Mouse (Mus musculus): ENCODE data around the gene Rimbp2. TPM values are rescaled to one million over a fixed set of nuclear protein-coding genes. Genes with fewer than 3 reads are reported as not detected.

The Rimbp2 gene
- polyA plus RNA-seq, 2 experiments = 0.03 to 0.30 TPM

- no peak overlapping the region for H3K9ac ChIP-seq (ENCODE audit: low read depth, low read length, severe bottlenecking)
- H3K36me3 ChIP-seq (ENCODE audit: control insufficient read depth, insufficient read depth, low read length) = no peaks in the 10 kb centered on the region
- H3K27ac ChIP-seq (replicated peaks; ENCODE audit: low read depth, low read length) = no peak overlapping the region
- no peaks in the 10 kb centered on the region for H3K9me3 ChIP-seq (ENCODE audit: control insufficient read depth, low read length)
- H3K4me1 ChIP-seq (ENCODE audit: control insufficient read depth, insufficient read depth, low read length) = no peaks in the 10 kb centered on the region
- 60% methylated on average over 3 of the region's 3 CpGs for WGBS
- no peak overlapping the region for H3K4me2 ChIP-seq (replicated peaks; ENCODE audit: low read depth, low read length, severe bottlenecking)
- ATAC-seq (ENCODE audit: low FRiP score, low read depth) (no peak), DNase-seq (ENCODE audit: low spot score) (no peak)
- no peak for TF ChIP-seq POLR2A (IDR thresholded peaks at IDR 0.05; ENCODE audit: borderline replicate concordance, extremely low read depth, insufficient read depth, insufficient read length)
- no peaks in the 10 kb centered on the region for H3K27me3 ChIP-seq (ENCODE audit: control insufficient read depth, insufficient read depth, low read length)
- H3K4me3 ChIP-seq (replicated peaks; ENCODE audit: low read length) = no peak overlapping the region
Measured at GRCm38 (mm10) chr5:128887546-128887945, 65.7 kb downstream of the Rimbp2 start.

GRCm38 (mm10) chr5:128884320-128884719 lies 69.0 kb downstream of the Rimbp2 start:
- H3K9me3 ChIP-seq (ENCODE audit: control insufficient read depth, low read length) = no peaks in the 10 kb centered on the region
- ATAC-seq (ENCODE audit: low FRiP score, low read depth) (no peak), DNase-seq (ENCODE audit: low spot score) (no peak)
- no peak overlapping the region for H3K27ac ChIP-seq (replicated peaks; ENCODE audit: low read depth, low read length)
- no peak overlapping the region for H3K4me3 ChIP-seq (replicated peaks; ENCODE audit: low read length)
- H3K4me2 ChIP-seq (replicated peaks; ENCODE audit: low read depth, low read length, severe bottlenecking) = no peak overlapping the region
- no peaks in the 10 kb centered on the region for H3K27me3 ChIP-seq (ENCODE audit: control insufficient read depth, insufficient read depth, low read length)
- no peak for TF ChIP-seq POLR2A (IDR thresholded peaks at IDR 0.05; ENCODE audit: borderline replicate concordance, extremely low read depth, insufficient read depth, insufficient read length)
- WGBS = 30% methylated on average over 5 of the region's 5 CpGs
- no peak overlapping the region for H3K9ac ChIP-seq (ENCODE audit: low read depth, low read length, severe bottlenecking)
- H3K36me3 ChIP-seq (ENCODE audit: control insufficient read depth, insufficient read depth, low read length) = no peaks in the 10 kb centered on the region
- no peaks in the 10 kb centered on the region for H3K4me1 ChIP-seq (ENCODE audit: control insufficient read depth, insufficient read depth, low read length)

- H3K4me3 ChIP-seq (replicated peaks; ENCODE audit: low read length) = no peak overlapping the region
- peak; percentile 42 for DNase-seq (ENCODE audit: low spot score)
- H3K9ac ChIP-seq (ENCODE audit: low read depth, low read length, severe bottlenecking) = no peak overlapping the region
- TF ChIP-seq POLR2A (IDR thresholded peaks at IDR 0.05; ENCODE audit: borderline replicate concordance, extremely low read depth, insufficient read depth, insufficient read length) = no peak
- no peak overlapping the region for H3K4me2 ChIP-seq (replicated peaks; ENCODE audit: low read depth, low read length, severe bottlenecking)
- no peak overlapping the region for H3K27ac ChIP-seq (replicated peaks; ENCODE audit: low read depth, low read length)
- WGBS = 25% methylated on average over 3 of the region's 3 CpGs
- no peak for ATAC-seq (ENCODE audit: low FRiP score, low read depth)
- H3K27me3 ChIP-seq (ENCODE audit: control insufficient read depth, insufficient read depth, low read length) = no peaks in the 10 kb centered on the region
- no peaks in the 10 kb centered on the region for H3K36me3 ChIP-seq (ENCODE audit: control insufficient read depth, insufficient read depth, low read length)
- H3K9me3 ChIP-seq (ENCODE audit: control insufficient read depth, low read length) = no peaks in the 10 kb centered on the region
- H3K4me1 ChIP-seq (ENCODE audit: control insufficient read depth, insufficient read depth, low read length) = no peaks in the 10 kb centered on the region
Measured at GRCm38 (mm10) chr5:128879092-128879491, 74.2 kb downstream of the Rimbp2 start.

- Histone ChIP-seq H3K4me1 (ENCODE audit: control insufficient read depth, insufficient read depth, low read length) (no peaks in the 10 kb centered on the region), H3K4me3 (replicated peaks; ENCODE audit: low read length) (no peak overlapping the region), H3K9ac (ENCODE audit: low read depth, low read length, severe bottlenecking) (no peak overlapping the region), H3K9me3 (ENCODE audit: control insufficient read depth, low read length) (no peaks in the 10 kb centered on the region), H3K27me3 (ENCODE audit: control insufficient read depth, insufficient read depth, low read length) (no peaks in the 10 kb centered on the region), H3K4me2 (replicated peaks; ENCODE audit: low read depth, low read length, severe bottlenecking) (no peak overlapping the region), H3K27ac (replicated peaks; ENCODE audit: low read depth, low read length) (no peak overlapping the region), H3K36me3 (ENCODE audit: control insufficient read depth, insufficient read depth, low read length) (no peaks in the 10 kb centered on the region)
- no peak for DNase-seq (ENCODE audit: low spot score)
- ATAC-seq (ENCODE audit: low FRiP score, low read depth) = no peak
- TF ChIP-seq POLR2A (IDR thresholded peaks at IDR 0.05; ENCODE audit: borderline replicate concordance, extremely low read depth, insufficient read depth, insufficient read length) = no peak
- 8% methylated on average over 16 of the region's 16 CpGs for WGBS
Measured at GRCm38 (mm10) chr5:128877425-128878035, 75.8 kb downstream of the Rimbp2 start.

- no peaks in the 10 kb centered on the region for H3K9me3 ChIP-seq (ENCODE audit: control insufficient read depth, low read length)
- TF ChIP-seq POLR2A (IDR thresholded peaks at IDR 0.05; ENCODE audit: borderline replicate concordance, extremely low read depth, insufficient read depth, insufficient read length) = no peak
- 47% methylated on average over 3 of the region's 3 CpGs for WGBS
- H3K27ac ChIP-seq (replicated peaks; ENCODE audit: low read depth, low read length) = no peak overlapping the region
- H3K4me3 ChIP-seq (replicated peaks; ENCODE audit: low read length) = no peak overlapping the region
- DNase-seq (ENCODE audit: low spot score) (no peak), ATAC-seq (ENCODE audit: low FRiP score, low read depth) (no peak)
- H3K27me3 ChIP-seq (ENCODE audit: control insufficient read depth, insufficient read depth, low read length) = no peaks in the 10 kb centered on the region
- no peak overlapping the region for H3K4me2 ChIP-seq (replicated peaks; ENCODE audit: low read depth, low read length, severe bottlenecking)
- no peak overlapping the region for H3K9ac ChIP-seq (ENCODE audit: low read depth, low read length, severe bottlenecking)
- no peaks in the 10 kb centered on the region for H3K36me3 ChIP-seq (ENCODE audit: control insufficient read depth, insufficient read depth, low read length)
- no peaks in the 10 kb centered on the region for H3K4me1 ChIP-seq (ENCODE audit: control insufficient read depth, insufficient read depth, low read length)
Measured at GRCm38 (mm10) chr5:128871706-128872105, 81.6 kb downstream of the Rimbp2 start.

All from limb, embryonic 14.5 days (tissue).